23 mouse cellular contexts compared by ENCODE assay signal in the genomic region with DNA sequence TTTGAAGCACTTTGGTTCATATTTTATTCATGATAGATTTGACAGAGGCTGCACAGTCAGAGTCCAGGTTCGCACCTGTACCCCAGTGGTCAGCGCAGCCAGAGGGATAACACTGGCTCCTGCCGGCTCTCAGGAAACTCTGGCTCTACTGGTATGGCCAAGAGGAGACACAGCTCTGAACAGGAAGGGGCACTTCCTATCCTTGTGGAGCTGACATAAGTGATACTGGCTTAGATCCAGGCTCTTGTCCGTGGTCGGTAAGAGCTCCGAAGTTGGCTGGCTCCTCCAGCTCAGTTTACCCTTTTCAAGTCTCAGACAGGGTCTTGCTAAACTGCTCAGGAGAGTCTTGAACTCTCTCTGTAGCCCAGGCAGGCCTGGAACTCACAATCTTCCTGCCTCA.
DNase-seq lines count a peak whose midpoint lies in the region; ATAC-seq and TF ChIP-seq lines count a peak whose summit lies in the region.
"Had no signal": no experiment of that assay in that cellular context is flagged by ENCODE, and none has a peak within 500 bp of the region (broad histone marks: within the 10 kb centered on the region; RNA-seq: fewer than 3 reads in every experiment).

No protein-coding gene starts in this region.

- 52% methylated on average over 6 of the region's 6 CpGs for WGBS in heart, embryonic 13.5 days
- 27% methylated on average over 6 of the region's 6 CpGs for WGBS in heart, adult 2 months
- WGBS in lung, embryonic 16.5 days, result 27% methylated on average over 6 of the region's 6 CpGs
- WGBS in liver, embryonic 12.5 days (ENCODE audit: insufficient replicate concordance), result 56% methylated on average over 6 of the region's 6 CpGs

- no peak for TF ChIP-seq POLR2A in heart, adult 2 months (IDR thresholded peaks at IDR 0.05; ENCODE audit: insufficient read depth, low read depth, low read length)

- H3K79me2 ChIP-seq in heart, adult 2 months (replicated peaks; ENCODE audit: control insufficient read depth, insufficient read depth, low read length), result no peaks in the 10 kb centered on the region

- H3K9ac ChIP-seq in heart, embryonic 13.5 days, result no peak overlapping the region
- H3K9ac ChIP-seq in heart, adult 2 months (ENCODE audit: low read depth, low read length), result no peak overlapping the region
- H3K9ac ChIP-seq in lung, embryonic 16.5 days (ENCODE audit: low read length), result no peak overlapping the region
- H3K9ac ChIP-seq in ES-E14 (ENCODE audit: insufficient read depth, low read depth, low read length, poor library complexity, severe bottlenecking), result peak overlapping the region; percentile 27; the same call in 1 of the 2 replicates
- H3K9ac ChIP-seq in liver, embryonic 12.5 days, result no peak overlapping the region
- H3K9ac ChIP-seq: intestine, embryonic 15.5 days; liver, embryonic 15.5 days had no signal

- no peak overlapping the region for H3K4me3 ChIP-seq in heart, embryonic 13.5 days
- H3K4me3 ChIP-seq in heart, adult 2 months, result no peak overlapping the region
- no peak overlapping the region for H3K4me3 ChIP-seq in lung, embryonic 16.5 days (ENCODE audit: low read length)
- H3K4me3 ChIP-seq in ES-E14 (ENCODE audit: insufficient read depth in 1 of 2, low read depth in 1 of 2, low read length in 2 of 2, poor library complexity in 1 of 2, severe bottlenecking in 1 of 2), result no peak overlapping the region
- H3K4me3 ChIP-seq in liver, embryonic 12.5 days, result no peak overlapping the region
- H3K4me3 ChIP-seq: hindbrain, embryonic 10.5 days; intestine, embryonic 15.5 days; liver, embryonic 15.5 days had no signal

- in situ Hi-C loops in ES-E14 (cut with MboI; ENCODE audit: low sequenced_read_pairs in 2 of 2, unreplicated experiment in 2 of 2), result no loop called here

- intact Hi-C loops in heart, adult 2 months (cut with DNase I), result no loop called here

- H3K27ac ChIP-seq in heart, embryonic 13.5 days (replicated peaks), result 0 out of 2 replicates have a peak overlapping the region, but pooled peaks have one; percentile 21
- H3K27ac ChIP-seq in heart, adult 2 months, result no peak overlapping the region
- no peak overlapping the region for H3K27ac ChIP-seq in lung, embryonic 16.5 days (ENCODE audit: low read length)
- peak overlapping the region; percentile 99 for H3K27ac ChIP-seq in ES-E14 (ENCODE audit: insufficient read depth, low read depth, low read length, poor library complexity, severe bottlenecking)
- H3K27ac ChIP-seq in liver, embryonic 12.5 days, result no peak overlapping the region
- H3K27ac ChIP-seq: hindbrain, embryonic 10.5 days; hindbrain, postnatal 0 days; intestine, embryonic 15.5 days; kidney, postnatal 0 days; liver, embryonic 15.5 days had no signal

- H3K4me1 ChIP-seq in heart, embryonic 13.5 days, result peaks cover 28% of the 10 kb centered on the region
- no peaks in the 10 kb centered on the region for H3K4me1 ChIP-seq in heart, adult 2 months (ENCODE audit: control insufficient read depth, insufficient read depth, low read length)
- H3K4me1 ChIP-seq in lung, embryonic 16.5 days (replicated peaks; ENCODE audit: control insufficient read depth, insufficient read depth, low read length), result peaks cover 12% of the 10 kb centered on the region
- peaks cover 15 to 34% of the 10 kb centered on the region in 2 experiments for H3K4me1 ChIP-seq in ES-E14 (ENCODE audit: control insufficient read depth in 2 of 2, insufficient read depth in 2 of 2, low read length in 2 of 2, poor library complexity in 1 of 2)
- H3K4me1 ChIP-seq in liver, embryonic 12.5 days, result peaks cover 18% of the 10 kb centered on the region

- peaks cover 18% of the 10 kb centered on the region; the same call in 1 of the 2 replicates for H3K27me3 ChIP-seq in heart, embryonic 13.5 days (replicated peaks)
- H3K27me3 ChIP-seq in heart, adult 2 months (ENCODE audit: control insufficient read depth, insufficient read depth, low read length), result no peaks in the 10 kb centered on the region
- no peaks in the 10 kb centered on the region; the same call in 1 of the 2 replicates for H3K27me3 ChIP-seq in lung, embryonic 16.5 days (ENCODE audit: control insufficient read depth, insufficient read depth, low read depth, low read length)
- H3K27me3 ChIP-seq in liver, embryonic 12.5 days (replicated peaks), result peaks cover 52% of the 10 kb centered on the region
- H3K27me3 ChIP-seq: intestine, embryonic 15.5 days had no signal

- no peaks in the 10 kb centered on the region for H3K9me3 ChIP-seq in heart, embryonic 13.5 days
- H3K9me3 ChIP-seq in lung, embryonic 16.5 days (ENCODE audit: control insufficient read depth, low read length), result no peaks in the 10 kb centered on the region
- no peaks in the 10 kb centered on the region for H3K9me3 ChIP-seq in ES-E14 (ENCODE audit: control insufficient read depth, insufficient read depth, low read depth, low read length)
- H3K9me3 ChIP-seq in liver, embryonic 12.5 days (replicated peaks), result no peaks in the 10 kb centered on the region
- H3K9me3 ChIP-seq: hindbrain, embryonic 10.5 days; intestine, embryonic 15.5 days; liver, embryonic 15.5 days had no signal

- TF ChIP-seq EP300 in heart, adult 2 months (IDR thresholded peaks at IDR 0.05; ENCODE audit: insufficient read depth, low read depth, low read length), result no peak

- ATAC-seq in heart, embryonic 13.5 days (ENCODE audit: extremely low read depth, insufficient number of reproducible peaks, low FRiP score, low TSS enrichment), result no peak
- peak; percentile 59 for ATAC-seq in lung, embryonic 16.5 days (ENCODE audit: low read depth)
- ATAC-seq in liver, embryonic 12.5 days, result no peak
- ATAC-seq: forebrain, embryonic 14.5 days; hindbrain, postnatal 0 days; intestine, embryonic 15.5 days had no signal

- no peak overlapping the region for H3K4me2 ChIP-seq in heart, embryonic 13.5 days
- H3K4me2 ChIP-seq in lung, embryonic 16.5 days (ENCODE audit: low read depth, low read length), result no peak overlapping the region
- no peak overlapping the region for H3K4me2 ChIP-seq in liver, embryonic 12.5 days
- H3K4me2 ChIP-seq: intestine, embryonic 15.5 days; liver, embryonic 15.5 days had no signal

- no peak for DNase-seq in heart, adult 2 months
- DNase-seq in lung, postnatal 14 days, result no peak
- DNase-seq in ES-E14 (ENCODE audit: low read depth, low spot score), result no peak
- DNase-seq in lung, postnatal 25 days (ENCODE audit: low spot score), result peak; percentile 35
- no peak for DNase-seq in thymus, postnatal 36 days
- DNase-seq: adrenal gland, postnatal 14 days; B cell, adult 2 months; cerebellum, adult 18-20 months; cerebellum, postnatal 14 days; kidney, adult 8-10 months; kidney, postnatal 4 days; left cerebral cortex, postnatal 4 days; liver; midbrain, embryonic 14.5 days had no signal

- no peak for TF ChIP-seq CTCF in heart, adult 2 months (IDR thresholded peaks at IDR 0.05)

- H3K36me3 ChIP-seq in heart, embryonic 13.5 days, result no peaks in the 10 kb centered on the region
- no peaks in the 10 kb centered on the region for H3K36me3 ChIP-seq in heart, adult 2 months (ENCODE audit: control insufficient read depth, insufficient read depth, low read length)
- H3K36me3 ChIP-seq in lung, embryonic 16.5 days (ENCODE audit: control insufficient read depth, insufficient read depth, low read length), result no peaks in the 10 kb centered on the region
- no peaks in the 10 kb centered on the region for H3K36me3 ChIP-seq in ES-E14 (ENCODE audit: control insufficient read depth, insufficient read depth, low read length, poor library complexity, severe bottlenecking)
- H3K36me3 ChIP-seq in liver, embryonic 12.5 days, result no peaks in the 10 kb centered on the region
- H3K36me3 ChIP-seq: hindbrain, embryonic 10.5 days; intestine, embryonic 15.5 days; liver, embryonic 15.5 days had no signal

TF ChIP-seq in ES-E14, 5 proteins besides CTCF, POLR2A, EP300 and RAD21:
- no peak for TF ChIP-seq HCFC1 (IDR thresholded peaks at IDR 0.05; ENCODE audit: borderline replicate concordance, insufficient read depth, low read length)
- no peak for TF ChIP-seq ZC3H11A (IDR thresholded peaks at IDR 0.05; ENCODE audit: borderline replicate concordance, low read depth, low read length)
- no peak for TF ChIP-seq MAFK (IDR thresholded peaks at IDR 0.05; ENCODE audit: insufficient read depth, low read depth, low read length)
- no peak for TF ChIP-seq CHD2 (IDR thresholded peaks at IDR 0.05; ENCODE audit: low read depth, low read length)
- no peak for TF ChIP-seq ZNF384 (IDR thresholded peaks at IDR 0.05; ENCODE audit: low read depth, low read length)

Comparison
In these comparisons a context has a peak if more than half of its experiments do, and no peak if none do; other contexts are left out.
1. H3K27ac ChIP-seq: peak in heart, embryonic 13.5 days (single experiment) and ES-E14 (single experiment); none in heart, adult 2 months (single experiment), lung, embryonic 16.5 days (single experiment) and liver, embryonic 12.5 days (single experiment).